Mouse (Mus musculus) liver, adult 2 months (tissue): ENCODE results near the gene Lsr.

Source experiments
- CTCF ChIP-seq: fragments of 200-500 bp; IDR thresholded peaks from 2 replicates; pipeline ENCODE4 v1.5.1; 2011; ENCODE audit warnings: low read depth, low read length, control low read depth
- POLR2A ChIP-seq: fragments of 200-500 bp; IDR thresholded peaks from 2 replicates; pipeline ENCODE4 v1.6.1; 2011; ENCODE audit warnings: low read length, control low read depth; ENCODE audit not compliant: insufficient read depth; ENCODE audit errors: extremely low read depth

DNA sequence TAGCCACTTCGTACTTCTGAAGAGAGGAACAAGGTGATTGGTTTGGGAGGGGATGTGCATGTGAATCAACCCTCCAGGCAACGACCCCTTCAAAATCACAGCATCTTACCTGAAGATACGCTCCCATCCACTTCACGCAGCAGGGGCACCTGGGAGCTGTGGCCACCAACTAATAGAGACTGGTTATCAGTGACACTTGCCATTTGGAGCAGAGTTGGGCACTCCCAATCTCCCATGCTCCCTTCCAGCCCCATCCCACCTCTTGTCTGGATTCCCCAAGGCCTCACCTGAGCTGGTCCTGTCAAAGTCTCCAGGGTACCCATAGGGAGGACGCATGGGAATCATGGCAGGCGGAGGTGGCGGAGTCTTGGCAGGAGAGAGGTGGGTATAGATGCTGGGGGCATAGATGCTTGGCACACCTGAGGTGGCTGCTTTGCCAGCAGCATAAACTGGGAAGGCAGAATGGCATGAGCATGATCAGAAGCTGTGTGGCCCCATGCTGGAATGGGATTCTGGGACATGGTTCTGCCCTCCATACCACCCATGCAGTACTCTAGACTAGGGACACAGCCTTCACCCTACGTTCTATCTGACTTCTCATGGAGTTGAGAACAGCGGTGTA, 14.3 kb downstream of the Lsr start:
- peak; percentile 27; the same call in 1 of the 2 replicates for TF ChIP-seq POLR2A
- TF ChIP-seq CTCF = no peak
